Mouse (Mus musculus) limb, embryonic 12.5 days (tissue): ENCODE results near the gene Ralgapa1. TPM values are rescaled to one million over a fixed set of nuclear protein-coding genes. Genes with fewer than 3 reads are reported as not detected.

Experiments
- ATAC-seq: fragments of 200-750 bp; cut with Nextera tagmentation; 2 replicates; pipeline ENCODE4 v1.8.0; 2017; ENCODE audit warnings: low read depth, moderate TSS enrichment; ENCODE audit not compliant: insufficient number of reproducible peaks, insufficient read depth, low FRiP score, low TSS enrichment
- H3K27ac ChIP-seq: fragments of 300-500 bp; sonication (generic); 2 replicates; pipeline ENCODE4 v1.5.1; 2016; ENCODE audit warnings: mild to moderate bottlenecking, moderate library complexity
- H3K27me3 ChIP-seq: fragments of 300-500 bp; sonication (generic); 2 replicates; pipeline ENCODE4 v1.6.1; 2016; ENCODE audit warnings: mild to moderate bottlenecking, moderate library complexity
- H3K36me3 ChIP-seq: fragments of 300-500 bp; sonication (generic); 2 replicates; pipeline ENCODE4 v1.6.1; 2016; ENCODE audit warnings: mild to moderate bottlenecking, moderate library complexity
- H3K4me1 ChIP-seq: fragments of 300-500 bp; sonication (generic); replicated peaks from 2 replicates; pipeline ENCODE4 v1.6.1; 2016
- H3K4me2 ChIP-seq: fragments of 300-500 bp; sonication (generic); 2 replicates; pipeline ENCODE4 v1.6.1; 2016; ENCODE audit warnings: mild to moderate bottlenecking, moderate library complexity
- H3K4me3 ChIP-seq: fragments of 300-500 bp; sonication (generic); replicated peaks from 2 replicates; pipeline ENCODE4 v1.5.1; 2016; ENCODE audit warnings: mild to moderate bottlenecking
- H3K9ac ChIP-seq: fragments of 300-500 bp; sonication (generic); replicated peaks from 2 replicates; pipeline ENCODE4 v1.6.1; 2016; ENCODE audit warnings: mild to moderate bottlenecking, moderate library complexity
- H3K9me3 ChIP-seq: fragments of 300-500 bp; sonication (generic); 2 replicates; pipeline ENCODE4 v1.6.1; 2016; ENCODE audit warnings: mild to moderate bottlenecking, moderate library complexity
- WGBS: fragments of 180-500 bp; shearing (Covaris S2); methylation state at CpG from one replicate; pipeline ENCODE4 v1.1.7; 2016; 5-methylcytosine and 5-hydroxymethylcytosine counted together
- polyA plus RNA-seq: library from polyadenylated mRNA; unstranded; fragments of >200 nt; fragmentation: Nextera tagmentation; extraction: Ambion mirVana; gene quantifications from 2 replicates; pipeline ENCODE4 v1.2.1, GENCODE M21; 2016

Gene Ralgapa1
- polyA plus RNA-seq, 1 experiment from 2014 or later, result 20.2 TPM

DNA sequence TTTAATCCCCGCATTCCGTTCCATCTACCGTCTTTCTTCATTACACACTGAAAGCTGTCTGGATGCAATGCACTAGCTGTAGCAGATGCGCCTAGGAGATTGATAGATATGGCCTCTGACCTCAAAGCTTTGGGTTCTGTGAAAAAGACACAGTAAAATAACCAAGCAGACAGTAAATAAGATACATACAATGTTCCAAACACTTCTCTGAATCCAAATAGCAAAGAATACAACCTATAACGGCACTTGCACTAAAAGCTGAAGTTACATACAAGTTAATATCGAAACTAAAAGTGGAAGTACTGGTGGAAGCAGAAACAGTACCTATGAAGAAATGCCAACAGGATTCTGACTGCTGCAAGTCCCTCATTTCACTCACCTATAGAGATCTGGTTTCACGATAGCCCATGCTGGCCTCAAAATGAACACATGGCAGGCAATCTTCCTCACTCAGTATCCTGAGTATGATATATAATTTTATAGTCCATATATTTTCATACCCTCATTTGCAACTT is 172.9 kb downstream of the Ralgapa1 start:
- H3K9ac ChIP-seq, result no peak overlapping the region
- H3K27ac ChIP-seq, result no peak overlapping the region
- peaks cover 3% of the 10 kb centered on the region; the same call in 1 of the 2 replicates for H3K36me3 ChIP-seq
- no peaks in the 10 kb centered on the region for H3K27me3 ChIP-seq
- WGBS, result 91% methylated on average over 7 of the region's 7 CpGs
- no peaks in the 10 kb centered on the region for H3K4me1 ChIP-seq
- H3K9me3 ChIP-seq, result no peaks in the 10 kb centered on the region
- no peak overlapping the region for H3K4me3 ChIP-seq
- no peak for ATAC-seq
- no peak overlapping the region for H3K4me2 ChIP-seq

DNA sequence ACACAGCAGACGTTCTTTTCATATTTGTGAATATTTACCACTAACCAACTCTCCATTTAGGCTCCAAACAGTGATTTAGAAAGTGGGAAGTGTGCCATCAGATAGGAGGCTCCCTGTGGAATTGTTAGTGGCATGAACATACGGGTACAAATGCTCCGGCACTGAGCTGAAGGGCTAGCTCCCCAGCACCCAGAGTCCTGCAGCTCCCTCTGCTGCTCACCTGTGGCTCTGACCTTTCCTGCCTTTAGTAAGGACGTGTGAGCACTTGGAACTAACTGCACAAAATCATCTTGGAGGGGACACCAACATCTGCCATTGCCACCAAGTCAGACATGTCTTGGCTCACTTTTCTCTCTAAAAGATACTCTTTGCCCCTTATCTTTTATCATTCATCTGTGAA is 194.3 kb downstream of the Ralgapa1 start:
- H3K27ac ChIP-seq, result no peak overlapping the region
- ATAC-seq, result no peak
- H3K4me2 ChIP-seq, result no peak overlapping the region
- 38% methylated on average over 4 of the region's 4 CpGs for WGBS
- H3K4me1 ChIP-seq, result no peaks in the 10 kb centered on the region; the same call in 1 of the 2 replicates
- H3K27me3 ChIP-seq, result no peaks in the 10 kb centered on the region
- no peak overlapping the region for H3K9ac ChIP-seq
- no peaks in the 10 kb centered on the region for H3K9me3 ChIP-seq
- H3K36me3 ChIP-seq, result no peaks in the 10 kb centered on the region
- no peak overlapping the region for H3K4me3 ChIP-seq

- Histone ChIP-seq H3K9ac (no peak overlapping the region), H3K27me3 (no peaks in the 10 kb centered on the region), H3K4me2 (no peak overlapping the region), H3K9me3 (no peaks in the 10 kb centered on the region), H3K27ac (no peak overlapping the region), H3K4me3 (no peak overlapping the region), H3K36me3 (no peaks in the 10 kb centered on the region), H3K4me1 (no peaks in the 10 kb centered on the region; the same call in 1 of the 2 replicates)
- 91% methylated on average over 5 of the region's 5 CpGs for WGBS
- no peak for ATAC-seq
Observed at GRCm38 (mm10) chr12:55623254-55623653, 197.7 kb downstream of the Ralgapa1 start.

DNA sequence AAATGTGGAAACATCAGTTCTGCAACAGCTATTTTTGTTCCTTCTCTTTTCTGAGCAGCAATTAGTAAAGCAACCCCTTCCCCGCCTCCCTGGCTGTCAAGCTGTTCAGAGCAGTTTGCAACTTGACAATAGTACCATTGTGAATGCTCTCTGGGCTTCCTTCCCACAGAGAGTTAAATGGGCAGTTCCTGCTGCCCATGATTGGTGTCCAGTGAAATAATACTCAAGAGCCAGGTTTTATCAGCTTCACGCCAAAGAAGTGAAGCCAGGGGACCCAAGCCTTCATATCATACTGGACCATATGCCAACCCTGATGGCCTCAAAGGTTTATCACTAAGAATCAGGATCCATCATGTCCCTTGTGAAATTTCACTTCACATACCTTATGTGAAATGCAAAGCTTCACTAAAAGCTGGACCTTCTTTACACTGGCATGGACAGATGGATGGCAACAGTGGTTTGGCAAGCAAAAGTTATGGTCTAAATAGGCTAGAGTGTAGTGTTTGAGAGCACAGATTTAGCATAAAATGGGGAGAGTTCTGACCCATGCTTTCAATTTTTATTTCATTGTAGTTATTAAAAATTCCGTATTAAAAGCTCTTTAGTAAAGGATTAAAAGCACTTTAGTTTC is 198.2 kb downstream of the Ralgapa1 start:
- no peaks in the 10 kb centered on the region for H3K36me3 ChIP-seq
- no peaks in the 10 kb centered on the region for H3K9me3 ChIP-seq
- H3K4me2 ChIP-seq, result no peak overlapping the region
- 51% methylated on average over 3 of the region's 3 CpGs for WGBS
- H3K4me3 ChIP-seq, result no peak overlapping the region
- no peak overlapping the region for H3K27ac ChIP-seq
- no peaks in the 10 kb centered on the region; the same call in 1 of the 2 replicates for H3K4me1 ChIP-seq
- no peaks in the 10 kb centered on the region for H3K27me3 ChIP-seq
- no peak for ATAC-seq
- no peak overlapping the region for H3K9ac ChIP-seq

- no peak for ATAC-seq
- H3K27me3 ChIP-seq, result no peaks in the 10 kb centered on the region
- H3K4me3 ChIP-seq, result no peak overlapping the region
- H3K36me3 ChIP-seq, result no peaks in the 10 kb centered on the region
- H3K9me3 ChIP-seq, result no peaks in the 10 kb centered on the region
- 47% methylated on average over 2 of the region's 2 CpGs for WGBS
- no peaks in the 10 kb centered on the region; the same call in 1 of the 2 replicates for H3K4me1 ChIP-seq
- no peak overlapping the region for H3K9ac ChIP-seq
- H3K4me2 ChIP-seq, result no peak overlapping the region
- no peak overlapping the region for H3K27ac ChIP-seq
Observed at GRCm38 (mm10) chr12:55620321-55620720, 200.6 kb downstream of the Ralgapa1 start.

DNA sequence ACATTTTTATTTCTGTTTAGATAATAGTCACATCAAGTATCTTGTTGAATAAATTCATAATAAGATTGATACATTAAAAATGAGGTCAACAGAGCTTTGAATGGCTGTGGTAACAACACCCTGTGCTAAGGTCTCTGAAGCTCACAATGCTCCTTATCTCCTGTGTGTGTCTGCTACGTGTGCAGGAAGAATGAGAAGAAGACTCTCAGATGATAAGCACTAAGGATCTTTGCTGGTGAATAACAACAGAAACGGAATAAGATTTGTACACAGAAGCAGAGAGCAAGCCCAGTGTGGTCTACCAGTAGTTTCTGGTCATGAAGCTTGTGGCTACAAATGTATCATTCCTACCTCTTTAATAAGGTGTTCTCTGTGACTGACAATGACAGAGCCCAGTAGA is 210.2 kb downstream of the Ralgapa1 start:
- H3K4me2 ChIP-seq, result no peak overlapping the region
- no peaks in the 10 kb centered on the region for H3K9me3 ChIP-seq
- H3K4me3 ChIP-seq, result no peak overlapping the region
- no peak for ATAC-seq
- no peaks in the 10 kb centered on the region for H3K36me3 ChIP-seq
- WGBS, result 81% methylated on average over 2 of the region's 2 CpGs
- peaks cover 3% of the 10 kb centered on the region; the same call in 1 of the 2 replicates for H3K4me1 ChIP-seq
- no peak overlapping the region for H3K9ac ChIP-seq
- H3K27ac ChIP-seq, result no peak overlapping the region
- H3K27me3 ChIP-seq, result no peaks in the 10 kb centered on the region

DNA sequence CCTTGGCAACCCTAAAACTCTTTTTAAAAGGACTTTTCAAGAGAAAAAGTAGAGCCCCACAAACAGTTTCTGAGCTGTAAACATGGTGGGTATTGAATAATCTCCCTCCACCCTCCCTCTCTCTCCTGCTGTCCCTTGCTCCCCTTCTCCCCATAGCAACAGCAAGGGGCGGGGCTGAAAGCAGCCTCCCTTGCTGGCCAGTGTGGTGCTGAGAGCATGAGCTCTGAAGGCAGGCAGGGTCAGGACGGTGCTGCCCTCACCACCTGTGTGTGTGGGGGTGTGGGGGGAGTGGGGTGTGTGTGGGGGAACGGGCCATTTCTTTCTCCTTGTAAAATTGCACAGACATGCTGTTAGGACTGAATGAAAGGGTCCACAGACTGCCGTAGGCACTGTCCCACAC is 213.1 kb downstream of the Ralgapa1 start:
- no peak overlapping the region for H3K9ac ChIP-seq
- ATAC-seq, result 0 out of 2 replicates have a peak, but pooled peaks have one; percentile 37
- 21% methylated on average over 4 of the region's 4 CpGs for WGBS

DNA sequence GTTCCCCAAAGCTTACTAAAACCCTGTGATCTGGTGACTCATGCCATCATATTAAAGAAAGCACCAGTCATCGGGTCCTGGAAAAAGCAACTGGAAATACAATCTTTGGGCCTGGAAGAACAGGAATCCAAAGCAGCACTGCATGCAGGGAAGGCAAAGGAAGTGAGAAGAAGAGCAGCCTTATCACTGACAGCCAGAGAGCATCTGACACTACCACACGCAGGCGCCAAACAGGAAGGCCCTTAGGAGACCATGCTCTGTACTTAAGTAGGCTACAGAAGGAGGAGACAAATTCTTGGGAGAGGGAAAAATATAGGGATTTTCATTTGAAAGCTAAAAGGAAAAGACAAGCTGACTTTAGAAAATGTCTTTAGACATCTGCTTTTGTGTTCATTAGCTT is 216.6 kb downstream of the Ralgapa1 start:
- H3K9ac ChIP-seq, result no peak overlapping the region
- H3K4me2 ChIP-seq, result no peak overlapping the region
- no peak for ATAC-seq
- no peak overlapping the region for H3K4me3 ChIP-seq
- H3K36me3 ChIP-seq, result no peaks in the 10 kb centered on the region
- peaks cover 18% of the 10 kb centered on the region for H3K4me1 ChIP-seq
- H3K27me3 ChIP-seq, result peaks cover 21% of the 10 kb centered on the region
- 73% methylated on average over 3 of the region's 3 CpGs for WGBS
- H3K27ac ChIP-seq, result no peak overlapping the region
- H3K9me3 ChIP-seq, result no peaks in the 10 kb centered on the region

More for the DNA sequence above, 213.1 kb downstream of the Ralgapa1 start:
- Histone ChIP-seq H3K4me1 (peaks cover 3% of the 10 kb centered on the region; the same call in 1 of the 2 replicates), H3K9me3 (no peaks in the 10 kb centered on the region), H3K36me3 (no peaks in the 10 kb centered on the region), H3K27me3 (no peaks in the 10 kb centered on the region), H3K27ac (no peak overlapping the region), H3K4me2 (no peak overlapping the region), H3K4me3 (no peak overlapping the region)

- no peak overlapping the region for H3K27ac ChIP-seq
- H3K4me1 ChIP-seq, result peaks cover 25% of the 10 kb centered on the region
- 5% methylated on average over 42 of the region's 42 CpGs for WGBS
- ATAC-seq, result peak; percentile 45; the same call in 1 of the 2 replicates
- no peak overlapping the region for H3K9ac ChIP-seq
- H3K27me3 ChIP-seq, result peaks cover 60% of the 10 kb centered on the region
- H3K9me3 ChIP-seq, result no peaks in the 10 kb centered on the region
- H3K4me3 ChIP-seq, result peak overlapping the region; percentile 45
- H3K36me3 ChIP-seq, result no peaks in the 10 kb centered on the region
- peak overlapping the region; percentile 81 for H3K4me2 ChIP-seq
Observed at GRCm38 (mm10) chr12:55600503-55600994, 220.4 kb downstream of the Ralgapa1 start.

DNA sequence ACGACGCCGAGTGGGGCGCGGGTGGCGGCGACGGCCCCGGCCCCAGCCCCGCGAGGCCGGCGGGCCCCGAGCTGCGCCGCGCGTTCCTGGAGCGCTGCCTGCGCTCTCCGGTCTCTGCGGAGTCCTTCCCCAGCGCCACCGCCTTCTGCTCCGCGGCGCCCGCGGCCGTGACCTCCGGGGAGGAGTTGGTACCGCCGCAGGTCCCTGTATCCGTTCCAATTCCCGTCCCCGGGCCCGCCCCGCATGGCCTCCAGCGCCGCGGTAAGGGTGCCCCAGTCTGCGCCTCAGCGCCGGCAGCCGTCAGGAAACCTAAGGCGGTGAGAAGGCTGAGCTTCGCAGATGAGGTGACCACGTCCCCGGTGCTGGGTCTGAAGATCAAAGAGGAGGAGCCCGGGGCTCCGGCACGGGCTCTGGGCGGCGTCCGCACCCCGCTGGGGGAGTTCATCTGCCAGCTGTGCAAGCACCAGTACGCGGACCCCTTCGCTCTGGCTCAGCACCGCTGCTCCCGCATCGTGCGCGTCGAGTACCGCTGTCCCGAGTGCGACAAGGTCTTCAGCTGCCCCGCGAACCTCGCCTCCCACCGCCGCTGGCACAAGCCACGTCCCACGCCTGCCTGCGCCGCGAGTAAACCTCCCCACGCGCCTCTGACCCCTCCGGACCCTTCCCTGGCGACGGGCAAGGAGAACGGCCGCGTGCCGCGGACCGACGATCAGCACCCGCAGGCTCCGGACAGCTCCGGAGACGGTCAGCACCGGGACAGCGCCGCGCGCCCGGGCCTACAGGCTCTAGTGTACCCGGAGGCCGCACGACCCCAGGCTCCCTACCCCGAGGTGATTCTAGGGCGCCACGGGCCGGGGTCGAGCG is 221.1 kb downstream of the Ralgapa1 start:
- Histone ChIP-seq H3K4me1 (peaks cover 25% of the 10 kb centered on the region), H3K9me3 (no peaks in the 10 kb centered on the region), H3K36me3 (no peaks in the 10 kb centered on the region), H3K27ac (no peak overlapping the region), H3K9ac (no peak overlapping the region), H3K4me2 (peak overlapping the region; percentile 81), H3K4me3 (peak overlapping the region; percentile 45), H3K27me3 (peaks cover 63% of the 10 kb centered on the region)
- WGBS, result under 1% methylated on average over 109 of the region's 109 CpGs
- ATAC-seq, result peak; percentile 88
